Mouse (Mus musculus) left cerebral cortex, adult 9 months (tissue): Measurements from ENCODE around the gene Vax1.

Experiments
- DNase-seq, 2 experiments: peaks; one replicate each; pipeline ENCODE4 v3.0.0; 2022; ENCODE audit warnings: low spot score in 2 of 2

Gene Vax1

DNA sequence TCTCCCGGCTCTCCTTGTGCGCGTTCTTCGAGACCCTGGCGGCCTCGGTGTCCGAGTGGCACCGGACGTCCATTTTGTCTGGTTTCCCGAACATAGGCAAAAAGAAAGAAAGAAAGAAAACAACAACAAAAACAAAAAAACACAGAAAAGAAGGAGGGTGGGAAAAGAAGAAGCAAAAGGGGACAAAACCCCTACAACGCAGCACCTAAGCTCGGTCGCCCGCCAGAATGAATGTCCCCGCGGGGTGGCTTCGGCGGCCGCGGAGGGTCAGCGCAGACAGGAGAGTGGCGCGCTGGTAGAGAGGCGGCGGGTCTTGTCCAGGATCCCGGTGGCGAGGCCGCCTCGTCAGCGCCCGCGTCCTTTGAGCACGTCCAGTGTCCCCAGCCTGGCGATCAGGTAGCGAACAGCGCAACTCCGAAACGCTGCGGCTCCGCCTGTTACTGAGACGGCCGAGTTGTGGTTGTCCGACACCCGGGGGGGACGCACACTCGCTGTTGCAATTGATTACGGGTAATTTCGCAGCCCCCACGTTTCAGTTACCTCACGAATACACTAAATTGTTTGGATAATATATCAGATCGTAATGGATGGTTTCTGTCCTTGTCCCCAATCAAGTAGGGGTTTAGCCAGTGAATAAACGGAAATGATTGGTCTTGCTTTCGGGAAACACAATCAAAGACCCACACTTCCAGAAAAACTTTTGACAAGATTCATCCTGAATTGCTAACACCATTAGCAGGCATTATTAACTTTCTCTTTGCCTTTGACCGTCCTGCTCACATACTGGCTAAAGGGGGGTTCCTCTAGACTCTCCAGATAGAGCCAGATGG, at the start of gene Vax1:
Gene Vax1 (minus strand): TSS at position 121 of the 830 bp plus-strand sequence.
- DNase-seq, result no peak

- DNase-seq, result no peak
Observed at GRCm38 (mm10) chr19:59218991-59219390, 49.1 kb upstream of the Vax1 start, which contains the start of gene Kcnk18. Kcnk18 (plus strand) TSS chr19:59219214.

DNA sequence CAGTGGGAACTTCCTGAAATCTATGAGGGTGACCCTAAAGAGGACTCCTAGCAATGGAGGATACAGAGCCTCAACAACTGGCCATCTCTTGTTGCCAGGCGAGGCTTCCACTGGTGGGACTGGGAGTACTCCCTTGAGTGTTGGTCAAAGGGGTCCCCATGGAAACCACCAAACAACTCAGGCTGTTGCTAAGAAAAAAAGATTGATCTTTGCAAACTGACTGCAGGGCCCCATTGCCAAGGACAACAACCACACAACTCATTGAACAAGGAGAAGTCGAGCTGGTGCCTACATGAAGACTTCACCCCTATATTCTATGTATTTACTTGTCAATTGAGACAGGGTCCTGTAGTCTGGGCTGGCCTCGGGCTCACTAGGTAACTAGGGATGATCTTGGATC, 47.0 kb upstream of the Vax1 start:
- no peak for DNase-seq

GRCm38 (mm10) chr19:59208986-59209385, 39.1 kb upstream of the Vax1 start:
- no peak for DNase-seq

- DNase-seq, result peak in 1 of 2 experiments; percentile 86
Observed at GRCm38 (mm10) chr19:59208475-59208874, 38.6 kb upstream of the Vax1 start.

GRCm38 (mm10) chr19:59198161-59198560, 28.3 kb upstream of the Vax1 start:
- peak in 1 of 2 experiments; percentile 34 for DNase-seq

DNA sequence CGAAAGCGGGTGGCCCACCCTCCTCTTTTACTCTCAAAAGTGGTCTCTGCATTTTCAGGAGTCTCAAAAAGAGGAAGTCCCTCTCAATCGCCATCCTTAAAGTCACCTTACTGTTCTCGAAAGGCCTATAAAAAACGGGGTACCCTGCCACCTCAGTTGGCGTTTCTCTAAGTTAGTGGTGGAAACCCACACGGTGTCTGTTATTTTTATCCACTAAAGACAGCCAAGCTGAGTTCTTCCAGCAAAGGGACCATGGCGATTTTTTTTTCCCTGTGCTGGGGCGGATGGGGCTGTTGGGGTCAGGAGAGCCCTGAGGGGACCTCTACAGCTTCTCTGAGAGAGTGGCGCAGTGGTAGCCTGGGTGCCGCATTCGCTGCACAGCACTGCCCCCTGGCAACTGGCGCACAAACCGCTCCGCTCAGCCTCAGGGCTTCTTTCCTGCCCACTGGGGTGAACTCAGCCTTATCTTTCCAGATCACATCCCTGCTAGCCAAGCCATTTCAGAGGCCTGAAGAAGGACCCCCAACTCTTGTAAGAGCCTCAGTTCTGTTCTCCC, 26.3 kb upstream of the Vax1 start:
- DNase-seq, result peak in 1 of 2 experiments; percentile 54

- DNase-seq, result no peak
Observed at GRCm38 (mm10) chr19:59195181-59195770, 25.4 kb upstream of the Vax1 start.

DNA sequence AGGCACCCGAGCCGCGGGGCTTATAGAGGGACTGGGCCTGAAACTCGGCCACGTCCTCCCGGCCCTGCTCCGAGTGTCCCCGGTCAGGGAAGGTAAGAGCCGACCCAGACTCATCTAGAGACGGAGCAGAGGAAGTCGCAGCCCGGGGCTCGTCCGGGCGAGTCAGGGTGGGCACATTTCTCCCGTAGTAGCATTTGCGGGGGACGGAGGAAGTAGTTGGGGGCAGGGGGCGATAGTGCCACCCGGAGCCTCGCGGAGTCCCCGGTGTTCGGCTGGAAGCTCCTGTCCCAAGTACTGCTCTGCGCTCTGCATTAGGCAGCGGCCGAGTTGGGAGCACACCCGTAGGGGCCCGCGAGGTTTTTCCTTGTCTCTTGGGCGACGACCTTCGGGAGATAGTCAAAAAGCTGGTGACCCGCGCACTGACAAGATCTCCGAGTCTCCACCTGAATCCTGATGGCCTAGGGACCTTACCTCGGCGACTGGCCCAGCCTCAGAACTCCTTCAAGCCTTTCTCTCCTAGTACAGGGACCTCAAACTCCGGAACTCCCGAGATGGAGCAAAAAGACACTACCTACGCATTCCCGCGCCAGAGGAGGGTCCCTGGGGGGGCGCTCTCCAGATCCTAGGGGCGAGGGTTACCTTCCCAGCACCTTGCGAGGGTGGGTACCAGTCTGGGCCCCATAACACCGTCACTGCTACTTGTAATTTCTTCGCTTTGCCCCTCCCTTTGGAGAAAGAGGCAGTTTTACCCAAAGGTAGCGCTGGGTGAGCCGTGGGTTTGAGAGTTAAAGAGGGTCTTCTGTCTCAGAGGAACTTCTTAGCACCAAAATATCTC, 24.3 kb upstream of the Vax1 start:
- no peak for DNase-seq

DNA sequence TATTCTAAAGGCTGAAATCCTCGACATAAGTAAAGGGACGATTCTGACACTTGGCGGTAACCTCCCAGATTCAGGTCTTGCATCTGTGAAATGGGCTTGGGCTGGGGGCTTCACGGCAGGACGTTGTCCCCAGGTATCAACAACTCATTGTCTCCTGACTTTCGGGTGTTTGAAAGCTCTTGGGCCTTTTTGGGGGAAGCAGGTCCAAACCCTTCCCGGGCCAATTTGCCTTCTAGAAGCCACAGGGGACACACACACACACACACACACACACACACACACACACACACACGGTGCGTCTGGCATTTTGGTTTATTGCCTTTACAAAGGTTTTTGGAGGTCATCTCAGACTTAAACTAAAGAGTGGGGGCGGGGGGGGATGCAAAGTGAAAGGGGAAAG, 23.6 kb upstream of the Vax1 start:
- no peak for DNase-seq

DNA sequence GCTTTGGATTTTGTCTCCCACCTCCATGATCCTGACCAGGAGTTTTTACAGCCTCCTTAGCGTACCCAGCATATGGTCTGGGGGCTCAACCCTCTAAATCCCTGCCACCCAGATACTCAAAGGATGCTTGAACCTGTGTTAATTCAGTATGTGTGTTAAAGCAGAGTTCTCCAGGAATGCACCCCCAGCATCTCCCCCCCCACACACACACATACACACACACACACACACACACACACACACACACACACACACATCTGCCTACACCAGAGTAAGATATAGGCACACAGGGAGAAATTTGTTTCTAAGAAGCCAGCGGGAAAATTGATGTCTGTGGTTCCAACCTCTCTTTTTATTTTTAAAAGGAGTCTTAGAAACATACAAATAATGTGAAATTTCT, 22.6 kb upstream of the Vax1 start:
- DNase-seq, result no peak

GRCm38 (mm10) chr19:59191123-59191505, 21.3 kb upstream of the Vax1 start:
- no peak for DNase-seq

- DNase-seq, result no peak
Observed at GRCm38 (mm10) chr19:59190431-59191122, 20.7 kb upstream of the Vax1 start.

DNA sequence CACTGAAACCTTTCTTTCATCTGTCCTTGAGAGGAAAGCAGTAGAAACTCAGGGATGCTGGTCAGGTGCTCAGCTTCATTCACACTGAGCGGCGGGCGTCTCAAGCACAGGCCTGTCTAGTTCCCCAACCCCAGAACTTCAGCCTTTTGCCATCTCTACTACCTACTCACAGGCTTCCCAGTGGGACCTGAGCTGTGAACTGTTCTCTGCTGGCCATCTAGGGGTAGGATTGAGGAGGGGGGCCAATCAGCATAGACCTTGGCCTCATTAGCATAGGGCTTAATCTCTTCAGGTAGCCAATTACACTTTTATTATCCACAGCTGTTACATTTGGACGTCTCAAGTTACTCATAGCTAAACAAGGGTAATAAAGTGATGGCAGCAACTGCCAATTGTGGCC, 19.1 kb upstream of the Vax1 start:
- no peak for DNase-seq

- no peak for DNase-seq
Observed at GRCm38 (mm10) chr19:59184000-59184399, 14.1 kb upstream of the Vax1 start.

- DNase-seq, result no peak
Observed at GRCm38 (mm10) chr19:59173341-59174015, 3.6 kb upstream of the Vax1 start.

DNA sequence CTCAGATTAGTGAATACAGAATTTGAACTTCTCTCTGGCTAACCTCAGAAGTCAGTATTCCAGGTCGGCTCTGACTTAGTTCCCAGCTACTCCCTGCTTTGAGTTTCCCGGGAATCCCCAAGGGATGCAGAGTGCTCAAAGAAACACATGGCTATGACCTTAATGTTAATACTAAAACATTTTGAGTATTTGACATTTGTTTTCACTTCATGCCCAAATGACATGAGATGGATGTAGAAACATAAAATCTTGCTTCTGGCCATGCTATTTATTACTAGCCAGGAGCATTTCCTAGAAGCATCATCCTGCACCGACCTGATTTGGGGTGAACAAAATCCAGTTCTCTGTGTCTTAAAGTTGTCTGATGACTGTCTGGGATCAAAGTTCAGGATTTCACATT, 2.9 kb upstream of the Vax1 start:
- no peak for DNase-seq

- no peak for DNase-seq
Observed at GRCm38 (mm10) chr19:59171871-59172245, 2.0 kb upstream of the Vax1 start.

- DNase-seq, result no peak
Observed at GRCm38 (mm10) chr19:59171151-59171870, 1.5 kb upstream of the Vax1 start.

GRCm38 (mm10) chr19:59170766-59171095, 875 bp upstream of the Vax1 start:
- no peak for DNase-seq
